Mouse (Mus musculus) spleen, adult 2 months (tissue): ENCODE measurements around the gene Lgals8. TPM values are rescaled to one million over a fixed set of nuclear protein-coding genes. Genes with fewer than 3 reads are reported as not detected.
"Not testable (repeated sequence)": the region's sequence is repeated elsewhere in the genome, so short reads cannot be mapped to it uniquely, and the experiment has no call there.

Experiments used
- DNase-seq, 2 experiments: peaks; one replicate each; pipeline versions ENCODE4 v3.0.0 to v3.0.0-alpha.2; 2012 to 2021; ENCODE audit warnings: low spot score in 2 of 2, low read depth in 1 of 2
- H3K27ac ChIP-seq: fragments of 200-500 bp; 2 replicates; pipeline ENCODE4 v1.5.1; 2012; ENCODE audit warnings: low read length, inconsistent platforms; ENCODE audit not compliant: insufficient read depth
- H3K27me3 ChIP-seq: fragments of 200-500 bp; 2 replicates; pipeline ENCODE4 v1.6.1; 2012; ENCODE audit warnings: mild to moderate bottlenecking, moderate library complexity, low read length, inconsistent platforms; ENCODE audit not compliant: control insufficient read depth, insufficient read depth
- H3K36me3 ChIP-seq: fragments of 200-500 bp; 2 replicates; pipeline ENCODE4 v1.6.1; 2012; ENCODE audit warnings: mild to moderate bottlenecking, low read length, inconsistent platforms; ENCODE audit not compliant: control insufficient read depth, insufficient read depth
- H3K4me1 ChIP-seq: fragments of 200-500 bp; 2 replicates; pipeline ENCODE4 v1.6.1; 2011; ENCODE audit warnings: inconsistent platforms; ENCODE audit not compliant: control insufficient read depth, insufficient read depth, insufficient read length
- H3K4me3 ChIP-seq: fragments of 200-500 bp; 2 replicates; pipeline ENCODE4 v1.5.1; 2011; ENCODE audit warnings: mild to moderate bottlenecking, inconsistent platforms; ENCODE audit not compliant: insufficient read depth, insufficient read length; ENCODE audit errors: extremely low read depth
- CTCF ChIP-seq: fragments of 200-500 bp; IDR thresholded peaks from 2 replicates; pipeline ENCODE4 v1.5.1; 2011; ENCODE audit warnings: mild to moderate bottlenecking, inconsistent platforms; ENCODE audit not compliant: insufficient read depth, insufficient read length, insufficient replicate concordance; ENCODE audit errors: extremely low read depth
- POLR2A ChIP-seq: fragments of 200-500 bp; IDR thresholded peaks from 2 replicates; pipeline ENCODE4 v1.6.1; 2011; ENCODE audit warnings: low read depth, low read length, inconsistent platforms
- WGBS: fragments of 180-500 bp; shearing (Covaris S2); methylation state at CpG from one replicate; pipeline ENCODE4 v1.1.7; 2018; 5-methylcytosine and 5-hydroxymethylcytosine counted together
- polyA plus RNA-seq: library from polyadenylated mRNA; depleted of rRNA; stranded (reverse); fragments of >200 nt; gene quantifications from 2 replicates; pipeline ENCODE4 v1.2.3, GENCODE M21; 2012

Lgals8 gene
- polyA plus RNA-seq, 1 experiment, result 23.5 TPM

DNA sequence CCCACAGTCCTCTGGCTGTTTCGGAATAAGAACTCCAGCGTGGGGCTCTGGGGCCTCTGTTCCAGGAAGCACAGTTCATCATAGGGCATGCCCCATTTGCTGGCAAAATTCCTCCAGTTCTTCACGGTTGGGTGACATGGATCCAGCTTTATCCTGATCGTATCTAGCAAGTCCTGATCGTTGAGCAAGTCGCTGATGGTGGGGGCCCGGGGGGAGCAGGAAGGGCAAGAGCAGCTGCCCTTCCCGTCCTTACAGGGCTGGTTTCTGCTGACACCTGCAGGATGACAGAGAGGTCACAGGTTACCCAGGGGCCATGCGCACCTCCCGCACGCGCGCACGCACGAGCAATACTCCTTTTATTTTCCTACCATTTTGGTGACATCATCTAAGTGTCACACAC is 13.6 kb upstream of the Lgals8 start:
- TF ChIP-seq POLR2A, result no peak
- 89% methylated on average over 15 of the region's 15 CpGs for WGBS
- Histone ChIP-seq H3K4me3 (no peak overlapping the region), H3K27me3 (no peaks in the 10 kb centered on the region), H3K27ac (no peak overlapping the region), H3K36me3 (peaks cover 2% of the 10 kb centered on the region; the same call in 1 of the 2 replicates), H3K4me1 (no peaks in the 10 kb centered on the region; the same call in 1 of the 2 replicates)
- no peak for DNase-seq

DNA sequence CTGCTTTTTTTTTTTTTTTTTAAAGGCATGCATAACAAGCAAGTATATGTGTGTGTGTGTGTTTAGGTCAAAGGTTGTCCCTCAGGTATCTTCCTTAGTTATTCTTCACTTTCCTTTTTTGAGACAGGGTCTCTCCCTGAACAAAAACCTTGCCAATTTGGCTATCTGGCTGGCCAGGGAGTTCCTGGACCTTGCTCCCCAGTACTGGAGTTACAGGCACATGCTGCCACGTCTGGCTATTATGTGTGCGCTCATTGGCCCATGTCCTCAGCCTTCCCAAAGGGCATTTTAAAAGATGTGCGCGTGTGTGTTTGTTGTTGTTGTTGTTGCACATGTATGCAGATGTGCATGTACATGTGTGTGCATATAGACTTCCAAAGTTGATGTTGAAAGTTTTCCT is 12.1 kb upstream of the Lgals8 start:
- WGBS, result 94% methylated on average over 4 of the region's 4 CpGs
- Histone ChIP-seq H3K36me3 (peaks cover 2% of the 10 kb centered on the region; the same call in 1 of the 2 replicates), H3K4me1 (no peaks in the 10 kb centered on the region; the same call in 1 of the 2 replicates), H3K4me3 (no peak overlapping the region), H3K27me3 (no peaks in the 10 kb centered on the region), H3K27ac (no peak overlapping the region)
- DNase-seq, result no peak
- TF ChIP-seq POLR2A (no peak), CTCF (no peak)

DNA sequence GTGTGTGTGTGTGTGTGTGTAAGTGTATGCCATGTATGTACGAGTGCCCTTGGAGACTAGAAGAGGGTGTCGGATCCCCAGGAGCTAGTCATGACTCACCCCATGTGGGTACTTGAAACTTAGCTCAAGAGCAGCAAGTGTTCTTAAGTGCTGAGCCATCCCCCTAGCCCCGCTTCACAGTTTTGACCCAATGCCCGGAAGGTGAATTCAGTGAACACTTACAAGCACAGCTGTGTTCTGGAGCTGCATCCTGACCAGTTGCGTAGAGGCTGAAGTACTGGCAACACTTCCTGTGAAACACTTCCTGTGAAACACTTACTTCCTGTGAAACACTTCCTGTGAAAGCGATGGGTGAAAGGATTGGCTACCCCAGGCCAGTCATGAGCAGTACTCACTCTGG is 10.5 kb upstream of the Lgals8 start:
- Histone ChIP-seq H3K36me3 (peaks cover 2% of the 10 kb centered on the region; the same call in 1 of the 2 replicates), H3K4me1 (no peaks in the 10 kb centered on the region; the same call in 1 of the 2 replicates), H3K4me3 (no peak overlapping the region), H3K27me3 (no peaks in the 10 kb centered on the region), H3K27ac (no peak overlapping the region)
- 66% methylated on average over 6 of the region's 6 CpGs for WGBS
- DNase-seq, result no peak
- TF ChIP-seq CTCF, result no peak
- TF ChIP-seq POLR2A, result no peak

DNA sequence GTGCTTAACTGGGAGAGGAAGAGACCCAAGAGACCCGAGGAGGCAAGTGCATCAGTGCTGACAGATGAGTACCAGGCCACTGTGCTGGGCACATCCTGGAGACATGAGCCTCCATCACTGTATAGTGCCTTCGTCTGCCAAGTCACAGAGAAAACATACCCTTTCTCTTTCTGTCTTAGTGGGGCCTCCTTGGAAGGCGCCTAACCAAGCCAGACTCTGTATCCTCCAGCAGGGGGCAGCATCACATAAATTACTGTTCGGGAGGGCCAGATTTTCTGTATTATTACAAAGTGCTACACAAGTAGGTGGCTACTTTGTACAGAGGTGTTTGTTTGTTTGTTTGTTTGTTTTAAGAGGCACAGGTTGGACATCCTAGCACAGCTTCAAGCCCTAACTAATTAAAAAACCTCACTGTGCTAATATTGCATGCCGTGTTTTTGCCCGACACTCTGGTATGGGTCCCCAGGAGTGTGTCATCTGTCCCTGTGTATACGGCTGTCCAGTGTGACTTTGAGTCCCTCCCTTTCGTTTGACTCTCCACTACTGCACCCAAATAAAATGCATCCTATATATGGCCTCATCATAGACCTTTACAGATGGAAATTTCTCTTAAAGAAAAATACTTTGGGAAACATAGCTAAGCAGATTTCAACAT is 9.1 kb upstream of the Lgals8 start:
- Histone ChIP-seq H3K27me3 (no peaks in the 10 kb centered on the region), H3K4me3 (no peak overlapping the region), H3K36me3 (peaks cover 2% of the 10 kb centered on the region; the same call in 1 of the 2 replicates), H3K4me1 (no peaks in the 10 kb centered on the region; the same call in 1 of the 2 replicates), H3K27ac (no peak overlapping the region)
- peak; percentile 53 to 74 for DNase-seq
- TF ChIP-seq CTCF, result peak; percentile 71; the same call in 1 of the 2 replicates
- no peak for TF ChIP-seq POLR2A
- 46% methylated on average over 8 of the region's 8 CpGs for WGBS

DNA sequence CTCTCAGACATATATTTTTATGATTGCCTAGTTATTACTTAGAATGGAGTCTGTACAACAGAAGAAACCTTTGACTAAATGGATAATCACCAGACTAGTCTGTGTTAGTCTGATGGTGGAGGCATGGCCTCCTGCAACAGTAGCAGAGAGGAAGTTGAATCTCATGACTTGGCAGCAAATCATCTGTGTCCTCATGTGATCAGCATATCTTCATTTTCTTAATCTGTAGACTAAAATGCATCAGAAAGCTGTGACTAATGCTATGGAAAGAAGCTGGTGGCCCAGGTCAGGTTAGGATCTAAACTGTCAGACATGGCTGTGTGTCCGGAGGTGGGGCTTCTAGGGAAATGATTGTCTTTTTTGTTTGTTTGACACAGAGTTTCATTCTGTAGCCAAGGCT is 3.7 kb upstream of the Lgals8 start:
- Histone ChIP-seq H3K27me3 (no peaks in the 10 kb centered on the region), H3K4me1 (peaks cover 2% of the 10 kb centered on the region; the same call in 1 of the 2 replicates), H3K27ac (peak overlapping the region; percentile 59; the same call in 1 of the 2 replicates), H3K4me3 (no peak overlapping the region), H3K36me3 (no peaks in the 10 kb centered on the region)
- no peak for TF ChIP-seq POLR2A
- no peak for TF ChIP-seq CTCF
- DNase-seq, result peak; percentile 35 to 76
- WGBS, result 72% methylated on average over 1 of the region's 1 CpGs

DNA sequence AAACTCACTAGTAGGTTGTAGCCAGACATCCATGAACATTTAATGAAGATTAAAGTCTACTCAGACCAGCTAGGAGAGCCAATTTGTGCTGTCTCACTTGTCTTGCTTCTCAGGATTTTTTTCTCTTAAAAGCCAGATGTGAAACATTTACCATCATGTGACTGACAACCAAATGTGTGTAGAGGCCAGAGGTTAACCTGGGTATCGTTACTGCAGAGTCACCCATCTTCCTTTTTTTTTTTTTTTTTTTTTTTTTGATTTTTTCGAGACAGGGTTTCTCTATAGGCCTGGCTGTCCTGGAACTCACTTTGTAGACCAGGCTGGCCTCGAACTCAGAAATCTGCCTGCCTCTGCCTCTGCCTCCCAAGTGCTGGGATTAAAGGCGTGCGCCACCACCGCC is 585 bp downstream of the Lgals8 start:
- H3K27ac ChIP-seq, H3K27me3 ChIP-seq, H3K4me3 ChIP-seq, H3K4me1 ChIP-seq, DNase-seq, H3K36me3 ChIP-seq: not testable (repeated sequence)
- WGBS, result 78% methylated on average over 6 of the region's 6 CpGs

DNA sequence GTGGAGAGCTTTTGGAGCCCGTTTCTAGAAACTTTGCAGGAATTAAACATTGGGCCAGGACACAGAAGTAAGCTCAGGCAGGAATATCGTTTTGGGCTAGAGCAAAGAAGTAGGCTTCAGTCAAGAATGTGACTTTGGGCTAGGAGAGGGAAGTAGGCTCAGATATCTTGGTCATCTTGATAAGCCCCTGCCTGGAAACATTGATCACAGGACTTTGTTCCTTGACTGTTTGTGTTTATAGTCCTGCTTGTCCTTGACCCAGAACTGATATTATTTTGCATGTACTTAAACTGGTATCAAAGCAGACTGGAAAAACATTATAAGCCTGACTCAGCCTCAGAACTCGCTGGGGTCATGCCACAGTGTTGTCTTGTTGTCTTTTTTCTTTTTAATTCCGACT is 2.1 kb downstream of the Lgals8 start:
- H3K4me1 ChIP-seq, result no peaks in the 10 kb centered on the region
- no peak for TF ChIP-seq CTCF
- TF ChIP-seq POLR2A, result no peak
- DNase-seq, result no peak
- no peak overlapping the region for H3K27ac ChIP-seq
- H3K27me3 ChIP-seq, result no peaks in the 10 kb centered on the region
- no peak overlapping the region for H3K4me3 ChIP-seq
- 91% methylated on average over 4 of the region's 4 CpGs for WGBS
- peaks cover 6% of the 10 kb centered on the region for H3K36me3 ChIP-seq
